Mouse (Mus musculus): ENCODE measurements around the gene Tpx2. TPM values are rescaled to one million over a fixed set of nuclear protein-coding genes. Genes with fewer than 3 reads are reported as not detected.

The Tpx2 gene
- polyA plus RNA-seq, 1 experiment from 2014 or later, result 57.7 TPM

- Histone ChIP-seq H3K9ac (ENCODE audit: low read depth, low read length) (0 out of 2 replicates have a peak overlapping the region, but pooled peaks have one; percentile 4), H3K27ac (ENCODE audit: low read length) (peak overlapping the region; percentile 39), H3K4me2 (ENCODE audit: low read depth, low read length) (no peak overlapping the region), H3K36me3 (ENCODE audit: control insufficient read depth, insufficient read depth) (no peaks in the 10 kb centered on the region; the same call in 1 of the 2 replicates), H3K9me3 (replicated peaks; ENCODE audit: control insufficient read depth, low read length) (no peaks in the 10 kb centered on the region), H3K4me3 (ENCODE audit: low read depth, low read length) (no peak overlapping the region), H3K27me3 (ENCODE audit: control insufficient read depth, insufficient read depth, low read depth, low read length) (no peaks in the 10 kb centered on the region), H3K4me1 (ENCODE audit: control insufficient read depth, low read depth, low read length) (peaks cover 90% of the 10 kb centered on the region)
- ATAC-seq (ENCODE audit: low read depth), result peak; percentile 14; the same call in 1 of the 2 replicates
- 64% methylated on average over 3 of the region's 3 CpGs for WGBS (ENCODE audit: insufficient replicate concordance)
Measured at GRCm38 (mm10) chr2:152808178-152808577, 39.6 kb upstream of the Tpx2 start.

DNA sequence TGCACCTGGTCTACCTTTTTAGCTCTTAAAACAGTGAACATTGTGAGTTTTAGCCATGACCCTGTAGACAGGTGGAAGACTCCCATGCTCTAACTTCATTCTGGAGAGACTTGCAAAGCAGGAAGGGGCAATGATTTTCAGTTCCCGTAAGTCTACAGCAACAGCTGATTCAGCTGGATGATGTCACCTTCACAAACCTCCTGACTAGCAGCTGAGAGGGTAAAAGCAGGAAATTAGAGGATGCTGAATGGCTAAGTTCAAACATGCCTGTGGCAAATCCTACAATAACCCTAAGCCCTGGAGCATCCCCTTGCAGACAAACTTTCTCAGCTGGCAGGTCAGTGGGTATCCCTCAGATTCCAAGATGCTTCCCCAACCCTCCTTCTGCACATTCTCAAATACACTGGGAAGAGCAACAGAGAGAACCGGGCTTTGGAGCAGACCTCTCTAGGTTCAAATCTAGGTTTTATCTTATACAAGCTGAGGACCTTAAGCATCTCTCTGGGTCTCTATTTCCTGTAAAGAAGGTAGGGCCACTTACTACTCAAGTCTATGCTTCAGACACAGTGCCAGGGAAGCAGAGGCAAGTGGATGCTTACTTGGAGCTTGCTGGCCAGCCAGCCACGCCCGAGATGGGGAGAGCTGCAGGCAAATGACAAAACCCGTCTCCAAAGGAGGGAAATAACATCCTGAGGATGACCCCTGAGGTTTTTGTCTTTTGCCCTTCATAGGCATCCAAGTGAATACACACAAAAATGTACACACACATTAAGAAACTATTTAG lies 37.4 kb upstream of the Tpx2 start:
- peaks cover 90% of the 10 kb centered on the region for H3K4me1 ChIP-seq (ENCODE audit: control insufficient read depth, low read depth, low read length)
- H3K9ac ChIP-seq (ENCODE audit: low read depth, low read length), result peak overlapping the region; percentile 63
- no peaks in the 10 kb centered on the region for H3K27me3 ChIP-seq (ENCODE audit: control insufficient read depth, insufficient read depth, low read depth, low read length)
- 44% methylated on average over 5 of the region's 5 CpGs for WGBS (ENCODE audit: insufficient replicate concordance)
- no peaks in the 10 kb centered on the region for H3K36me3 ChIP-seq (ENCODE audit: control insufficient read depth, insufficient read depth)
- H3K27ac ChIP-seq (ENCODE audit: low read length), result peak overlapping the region; percentile 99
- H3K4me2 ChIP-seq (ENCODE audit: low read depth, low read length), result peak overlapping the region; percentile 58
- ATAC-seq (ENCODE audit: low read depth), result no peak
- H3K4me3 ChIP-seq (ENCODE audit: low read depth, low read length), result peak overlapping the region; percentile 34; the same call in 1 of the 2 replicates
- no peaks in the 10 kb centered on the region for H3K9me3 ChIP-seq (replicated peaks; ENCODE audit: control insufficient read depth, low read length)

DNA sequence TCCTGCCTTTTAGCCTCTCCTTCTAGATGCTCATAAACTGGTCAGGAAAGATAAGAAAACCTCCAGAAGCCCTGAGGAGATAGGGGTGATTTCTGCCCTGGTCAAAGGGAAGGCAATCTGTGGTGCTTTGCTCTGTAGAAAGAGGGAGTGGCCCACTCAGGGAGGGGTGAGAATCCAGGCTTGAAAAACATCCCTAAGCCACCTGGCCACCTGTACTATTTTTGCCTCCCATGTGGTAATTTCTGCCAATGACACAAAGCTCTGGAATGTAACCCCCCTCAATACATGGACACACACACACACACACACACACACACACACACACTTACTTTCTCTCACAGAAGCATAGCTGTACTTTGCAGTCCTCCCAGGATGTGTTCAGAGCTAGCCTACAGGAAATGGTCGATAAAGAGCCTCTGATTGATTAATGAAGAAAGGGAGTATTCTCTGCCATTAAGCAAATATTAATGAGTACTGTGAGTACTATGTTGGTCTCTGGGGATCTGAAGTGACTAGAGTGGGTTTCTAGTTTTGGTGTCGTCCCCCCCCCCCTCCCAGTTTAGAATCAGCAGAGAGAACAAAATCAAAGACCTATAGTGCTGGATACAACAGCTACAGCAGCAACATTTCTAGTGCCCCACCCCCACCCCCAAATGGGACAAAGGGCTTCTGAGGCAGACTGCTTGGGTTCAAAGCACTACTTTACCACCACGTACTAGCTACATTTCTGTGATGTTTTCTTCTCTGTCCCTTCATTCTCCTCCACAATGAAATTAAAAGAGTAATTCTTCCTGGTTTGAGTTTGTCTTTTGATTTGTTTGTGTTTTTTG lies 36.2 kb upstream of the Tpx2 start:
- Histone ChIP-seq H3K4me2 (ENCODE audit: low read depth, low read length) (peak overlapping the region; percentile 58), H3K4me3 (ENCODE audit: low read depth, low read length) (peak overlapping the region; percentile 34; the same call in 1 of the 2 replicates)
- 35% methylated on average over 3 of the region's 3 CpGs for WGBS (ENCODE audit: insufficient replicate concordance)

DNA sequence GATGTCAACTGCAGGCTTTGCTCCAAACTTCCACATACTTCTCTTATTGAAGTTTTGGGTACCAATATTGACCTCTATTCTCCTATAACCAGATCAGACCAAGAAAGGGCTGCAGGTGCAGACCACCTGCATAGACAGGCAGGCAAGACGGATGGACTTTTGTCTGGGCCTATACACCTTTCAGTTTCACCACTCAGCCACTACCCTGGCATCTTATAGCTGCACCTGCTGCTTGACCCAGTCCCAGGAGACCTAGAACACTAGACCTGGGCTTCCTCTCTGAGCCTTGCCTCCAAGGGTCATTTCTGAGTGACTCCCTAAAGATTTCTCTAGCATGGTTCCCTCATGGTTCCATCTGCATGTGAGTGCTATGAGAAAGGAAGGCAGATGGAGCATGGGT lies 34.5 kb upstream of the Tpx2 start:
- peak overlapping the region; percentile 59 for H3K9ac ChIP-seq (ENCODE audit: low read depth, low read length)
- WGBS (ENCODE audit: insufficient replicate concordance), result 82% methylated on average over 1 of the region's 1 CpGs
- no peaks in the 10 kb centered on the region for H3K36me3 ChIP-seq (ENCODE audit: control insufficient read depth, insufficient read depth)
- H3K4me3 ChIP-seq (ENCODE audit: low read depth, low read length), result no peak overlapping the region; the same call in 1 of the 2 replicates
- no peaks in the 10 kb centered on the region for H3K27me3 ChIP-seq (ENCODE audit: control insufficient read depth, insufficient read depth, low read depth, low read length)
- no peaks in the 10 kb centered on the region for H3K9me3 ChIP-seq (replicated peaks; ENCODE audit: control insufficient read depth, low read length)
- H3K27ac ChIP-seq (ENCODE audit: low read length), result peak overlapping the region; percentile 99
- H3K4me2 ChIP-seq (ENCODE audit: low read depth, low read length), result peak overlapping the region; percentile 50
- peaks cover 97% of the 10 kb centered on the region for H3K4me1 ChIP-seq (ENCODE audit: control insufficient read depth, low read depth, low read length)
- no peak for ATAC-seq (ENCODE audit: low read depth)

More for the DNA sequence above, 36.2 kb upstream of the Tpx2 start:
- peak overlapping the region; percentile 63 for H3K9ac ChIP-seq (ENCODE audit: low read depth, low read length)
- H3K9me3 ChIP-seq (replicated peaks; ENCODE audit: control insufficient read depth, low read length), result no peaks in the 10 kb centered on the region
- no peaks in the 10 kb centered on the region for H3K36me3 ChIP-seq (ENCODE audit: control insufficient read depth, insufficient read depth)
- H3K4me1 ChIP-seq (ENCODE audit: control insufficient read depth, low read depth, low read length), result peaks cover 90% of the 10 kb centered on the region
- peak overlapping the region; percentile 99 for H3K27ac ChIP-seq (ENCODE audit: low read length)
- ATAC-seq (ENCODE audit: low read depth), result peak; percentile 83
- no peaks in the 10 kb centered on the region for H3K27me3 ChIP-seq (ENCODE audit: control insufficient read depth, insufficient read depth, low read depth, low read length)

DNA sequence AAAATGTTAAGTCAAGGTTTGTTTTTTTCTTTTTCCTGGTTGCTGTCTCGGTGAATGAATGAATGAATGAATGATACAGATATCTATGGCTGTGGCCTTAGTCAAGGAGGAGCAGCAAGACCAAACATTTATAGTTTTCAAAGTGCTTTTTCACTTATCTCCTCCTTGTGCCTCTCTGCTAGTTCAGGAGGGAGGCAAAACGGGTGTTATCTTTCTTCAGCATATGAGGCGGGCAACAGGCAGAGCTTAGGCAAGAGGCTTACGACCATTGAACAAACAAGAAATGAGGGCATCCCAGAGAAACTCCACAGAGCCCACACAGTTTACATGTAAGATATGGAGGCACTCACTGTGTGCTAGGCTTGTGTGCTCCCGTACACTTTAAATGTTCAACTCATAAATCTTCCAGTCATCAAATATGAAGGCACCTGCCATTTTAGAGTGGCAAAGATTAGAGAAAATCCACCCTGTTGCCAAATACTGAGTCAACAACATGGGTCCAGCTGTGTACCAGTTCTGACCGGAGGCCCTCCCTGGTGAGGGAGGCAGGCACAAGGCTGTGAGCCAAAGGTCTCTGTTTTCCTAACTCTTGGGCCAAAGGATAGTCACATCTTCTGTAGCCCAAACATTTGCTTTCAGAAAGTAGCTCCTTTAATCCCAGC lies 33.4 kb upstream of the Tpx2 start:
- H3K9me3 ChIP-seq (replicated peaks; ENCODE audit: control insufficient read depth, low read length), result no peaks in the 10 kb centered on the region
- H3K27me3 ChIP-seq (ENCODE audit: control insufficient read depth, insufficient read depth, low read depth, low read length), result no peaks in the 10 kb centered on the region
- peak overlapping the region; percentile 99 for H3K27ac ChIP-seq (ENCODE audit: low read length)
- peak overlapping the region; percentile 21 for H3K4me3 ChIP-seq (ENCODE audit: low read depth, low read length)
- peak; percentile 73 for ATAC-seq (ENCODE audit: low read depth)
- peak overlapping the region; percentile 70 for H3K9ac ChIP-seq (ENCODE audit: low read depth, low read length)
- H3K4me2 ChIP-seq (ENCODE audit: low read depth, low read length), result peak overlapping the region; percentile 50
- 14% methylated on average over 6 of the region's 6 CpGs for WGBS (ENCODE audit: insufficient replicate concordance)
- H3K36me3 ChIP-seq (ENCODE audit: control insufficient read depth, insufficient read depth), result peaks cover 4% of the 10 kb centered on the region; the same call in 1 of the 2 replicates
- H3K4me1 ChIP-seq (ENCODE audit: control insufficient read depth, low read depth, low read length), result peaks cover 98% of the 10 kb centered on the region

DNA sequence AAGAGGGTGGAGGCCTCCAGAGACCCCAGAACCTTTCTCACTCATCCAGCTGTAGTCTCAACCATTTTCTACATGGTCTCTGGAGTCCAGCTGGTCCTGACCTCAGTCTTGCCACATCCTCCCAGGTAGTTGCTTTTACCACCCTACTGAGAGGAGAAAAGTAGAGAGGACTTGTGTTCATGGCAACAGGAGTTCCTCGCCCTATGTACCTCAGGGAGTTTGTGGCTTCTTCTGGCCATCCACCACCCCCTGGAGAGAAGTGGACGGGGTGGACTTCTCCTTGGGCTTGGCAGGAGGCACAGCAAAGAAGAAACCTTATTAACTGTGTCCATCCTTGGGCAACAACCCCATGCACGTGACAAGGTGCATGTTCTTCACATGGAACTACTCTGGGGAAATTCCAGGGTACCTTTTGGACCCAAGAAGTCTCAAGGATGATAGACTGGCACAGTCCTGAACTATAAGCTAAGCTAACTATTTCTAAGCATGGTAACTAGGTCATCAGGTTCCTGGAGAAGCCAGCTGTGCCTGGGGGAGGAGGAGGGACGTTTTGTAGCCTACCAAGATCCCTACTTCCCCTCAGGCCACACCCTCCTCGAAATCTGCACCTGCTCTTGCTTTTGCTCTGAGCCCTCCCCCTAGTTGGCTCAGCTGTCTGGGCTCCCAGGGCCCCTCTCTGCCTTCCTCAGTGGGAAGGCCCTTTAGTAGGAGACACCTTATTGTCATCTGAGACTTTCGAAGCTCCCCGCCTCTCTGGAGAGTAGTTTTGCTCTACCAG lies 31.7 kb upstream of the Tpx2 start:
- peak overlapping the region; percentile 50 for H3K4me2 ChIP-seq (ENCODE audit: low read depth, low read length)

GRCm38 (mm10) chr2:152816657-152817348 lies 31.0 kb upstream of the Tpx2 start:
- H3K4me1 ChIP-seq (ENCODE audit: control insufficient read depth, low read depth, low read length), result peaks cover 96% of the 10 kb centered on the region
- ATAC-seq (ENCODE audit: low read depth), result no peak
- peak overlapping the region; percentile 50 for H3K4me2 ChIP-seq (ENCODE audit: low read depth, low read length)
- H3K27ac ChIP-seq (ENCODE audit: low read length), result peak overlapping the region; percentile 99
- 80% methylated on average over 3 of the region's 3 CpGs for WGBS (ENCODE audit: insufficient replicate concordance)
- H3K36me3 ChIP-seq (ENCODE audit: control insufficient read depth, insufficient read depth), result peaks cover 17% of the 10 kb centered on the region
- no peaks in the 10 kb centered on the region for H3K9me3 ChIP-seq (replicated peaks; ENCODE audit: control insufficient read depth, low read length)
- peak overlapping the region; percentile 27 for H3K4me3 ChIP-seq (ENCODE audit: low read depth, low read length)
- peak overlapping the region; percentile 70 for H3K9ac ChIP-seq (ENCODE audit: low read depth, low read length)
- H3K27me3 ChIP-seq (ENCODE audit: control insufficient read depth, insufficient read depth, low read depth, low read length), result no peaks in the 10 kb centered on the region

More for the DNA sequence above, 31.7 kb upstream of the Tpx2 start:
- Histone ChIP-seq H3K4me1 (ENCODE audit: control insufficient read depth, low read depth, low read length) (peaks cover 97% of the 10 kb centered on the region), H3K27ac (ENCODE audit: low read length) (peak overlapping the region; percentile 99), H3K9me3 (replicated peaks; ENCODE audit: control insufficient read depth, low read length) (no peaks in the 10 kb centered on the region), H3K9ac (ENCODE audit: low read depth, low read length) (peak overlapping the region; percentile 70), H3K4me3 (ENCODE audit: low read depth, low read length) (peak overlapping the region; percentile 16; the same call in 1 of the 2 replicates), H3K36me3 (ENCODE audit: control insufficient read depth, insufficient read depth) (peaks cover 15% of the 10 kb centered on the region), H3K27me3 (ENCODE audit: control insufficient read depth, insufficient read depth, low read depth, low read length) (no peaks in the 10 kb centered on the region)
- peak; percentile 43 for ATAC-seq (ENCODE audit: low read depth)
- WGBS (ENCODE audit: insufficient replicate concordance), result 48% methylated on average over 7 of the region's 7 CpGs
